Mouse (Mus musculus) liver, embryonic 14.5 days (tissue): Measurements from ENCODE around the gene Sertad3.

Experiments used
- CTCF ChIP-seq: IDR thresholded peaks from 2 replicates; pipeline ENCODE4 v1.5.1; 2016; ENCODE audit warnings: antibody characterized with exemption, low read depth, control low read depth
- EP300 ChIP-seq: IDR thresholded peaks from 2 replicates; pipeline ENCODE4 v1.6.1; 2016; ENCODE audit warnings: antibody characterized with exemption, low read depth

- no peak for TF ChIP-seq CTCF
- TF ChIP-seq EP300: no peak
Observed at GRCm38 (mm10) chr7:27499036-27499435, 25.5 kb downstream of the Sertad3 start, which contains the start of gene Prx.
